Mouse (Mus musculus) CH12.LX (cell line): ENCODE measurements around the gene Tldc1. TPM values are rescaled to one million over a fixed set of nuclear protein-coding genes. Genes with fewer than 3 reads are reported as not detected.

ENCODE experiments used
- DNase-seq: peaks from one replicate; pipeline ENCODE4 v3.0.0-alpha.2; 2013; ENCODE audit errors: extremely low read depth
- H3K27ac ChIP-seq: 2 replicates; pipeline ENCODE4 v1.5.1; 2012; ENCODE audit warnings: low read depth, mild to moderate bottlenecking, control low read depth, moderate library complexity; ENCODE audit not compliant: insufficient read depth
- H3K27me3 ChIP-seq: replicated peaks from 2 replicates; pipeline ENCODE3; 2012; ENCODE audit warnings: inconsistent platforms
- H3K36me3 ChIP-seq, 2 experiments: replicated peaks in 1 of 2; 2 replicates each; pipeline versions ENCODE3 to v1.6.1; 2012; ENCODE audit warnings: inconsistent platforms in 1 of 2, low read length in 1 of 2, mild to moderate bottlenecking in 1 of 2, mixed read lengths in 1 of 2, moderate library complexity in 1 of 2; ENCODE audit not compliant: control insufficient read depth in 1 of 2, insufficient read depth in 1 of 2
- H3K4me1 ChIP-seq, 2 experiments: 2 replicates each; pipeline ENCODE4 v1.6.1; 2012; ENCODE audit warnings: inconsistent platforms in 1 of 2, moderate library complexity in 1 of 2; ENCODE audit not compliant: insufficient read depth in 2 of 2, control insufficient read depth in 1 of 2
- H3K4me2 ChIP-seq: 2 replicates; pipeline ENCODE4 v1.6.1; 2012; ENCODE audit warnings: low read depth, mild to moderate bottlenecking, control low read depth; ENCODE audit not compliant: poor library complexity, insufficient read depth, severe bottlenecking
- H3K4me3 ChIP-seq, 3 experiments: fragments of 150-350 bp in 1 of 3; sonication (generic) in 1 of 3; replicated peaks in 1 of 3; 2 replicates each; pipeline versions ENCODE3 to v1.5.1; 2011 to 2012; ENCODE audit warnings: low read depth in 2 of 3, low read length in 2 of 3, mild to moderate bottlenecking in 2 of 3, moderate library complexity in 2 of 3, control low read depth in 1 of 3, improper control_type of control experiment in 1 of 3, inconsistent platforms in 1 of 3, mixed read lengths in 1 of 3; ENCODE audit not compliant: poor library complexity in 1 of 3
- H3K79me2 ChIP-seq: replicated peaks from 2 replicates; pipeline ENCODE4 v1.6.1; 2012; ENCODE audit warnings: mild to moderate bottlenecking, moderate library complexity; ENCODE audit not compliant: control insufficient read depth, poor library complexity, insufficient read depth, severe bottlenecking; ENCODE audit errors: extremely low read depth
- H3K9ac ChIP-seq: 2 replicates; pipeline ENCODE4 v1.6.1; 2012; ENCODE audit warnings: low read depth, mild to moderate bottlenecking, control low read depth, moderate library complexity; ENCODE audit not compliant: insufficient read depth
- H3K9me3 ChIP-seq: replicated peaks from 2 replicates; pipeline ENCODE3; 2012; ENCODE audit warnings: low read length, inconsistent platforms, mixed read lengths
- CHD1 ChIP-seq: IDR thresholded peaks from 2 replicates; pipeline ENCODE4 v1.6.1; 2012; ENCODE audit warnings: low read depth, low read length, improper control_type of control experiment, inconsistent platforms
- ELF1 ChIP-seq: IDR thresholded peaks from 2 replicates; pipeline ENCODE4 v1.6.1; 2014; ENCODE audit warnings: low read depth, mild to moderate bottlenecking, inconsistent platforms, low read length, improper control_type of control experiment
- ETS1 ChIP-seq: conservative IDR thresholded peaks from 2 replicates; pipeline ENCODE4 v1.6.1; 2012; ENCODE audit warnings: low read depth, mild to moderate bottlenecking, inconsistent platforms, low read length, improper control_type of control experiment, moderate library complexity
- GABPA ChIP-seq: IDR thresholded peaks from 2 replicates; pipeline ENCODE4 v1.6.1; 2012; ENCODE audit warnings: low read depth, low read length, improper control_type of control experiment, inconsistent platforms; ENCODE audit not compliant: insufficient replicate concordance
- HCFC1 ChIP-seq: IDR thresholded peaks from 2 replicates; pipeline ENCODE4 v1.6.1; 2012; ENCODE audit warnings: low read depth, mild to moderate bottlenecking, inconsistent platforms, low read length, improper control_type of control experiment
- IRF4 ChIP-seq: IDR thresholded peaks from 2 replicates; pipeline ENCODE4 v1.6.1; 2014; ENCODE audit warnings: low read depth, mild to moderate bottlenecking, inconsistent platforms, low read length, improper control_type of control experiment
- MAFK ChIP-seq: IDR thresholded peaks from 2 replicates; pipeline ENCODE4 v1.6.1; 2011; ENCODE audit warnings: low read length, improper control_type of control experiment; ENCODE audit not compliant: insufficient replicate concordance
- MAX ChIP-seq: IDR thresholded peaks from 2 replicates; pipeline ENCODE4 v1.6.1; 2011; ENCODE audit warnings: low read length, improper control_type of control experiment
- MEF2A ChIP-seq: IDR thresholded peaks from 2 replicates; pipeline ENCODE4 v1.6.1; 2014; ENCODE audit warnings: low read depth, mild to moderate bottlenecking, inconsistent platforms, low read length, improper control_type of control experiment, borderline replicate concordance
- MYC ChIP-seq: IDR thresholded peaks from 2 replicates; pipeline ENCODE4 v1.6.1; 2011; ENCODE audit warnings: low read depth, mild to moderate bottlenecking, improper control_type of control experiment, low read length
- NRF1 ChIP-seq: IDR thresholded peaks from 2 replicates; pipeline ENCODE4 v1.6.1; 2014; ENCODE audit warnings: low read depth, mild to moderate bottlenecking, inconsistent platforms, low read length, improper control_type of control experiment, moderate library complexity
- POLR2AphosphoS2 ChIP-seq: IDR thresholded peaks from 2 replicates; pipeline ENCODE4 v1.6.1; 2011; ENCODE audit warnings: low read depth, low read length, improper control_type of control experiment
- RAD21 ChIP-seq: IDR thresholded peaks from 2 replicates; pipeline ENCODE4 v1.6.1; 2011; ENCODE audit warnings: low read depth, mild to moderate bottlenecking, low read length, improper control_type of control experiment, moderate library complexity
- RCOR1 ChIP-seq: conservative IDR thresholded peaks from 2 replicates; pipeline ENCODE4 v1.6.1; 2012; ENCODE audit warnings: low read depth, mild to moderate bottlenecking, inconsistent platforms, low read length, improper control_type of control experiment
- SIN3A ChIP-seq: IDR thresholded peaks from 2 replicates; pipeline ENCODE4 v1.6.1; 2012; ENCODE audit warnings: low read length, improper control_type of control experiment, inconsistent platforms
- SMC3 ChIP-seq: IDR thresholded peaks from 2 replicates; pipeline ENCODE4 v1.6.1; 2011; ENCODE audit warnings: low read depth, low read length, improper control_type of control experiment
- TCF12 ChIP-seq: IDR thresholded peaks from 2 replicates; pipeline ENCODE4 v1.6.1; 2014; ENCODE audit warnings: low read depth, mild to moderate bottlenecking, inconsistent platforms, low read length, improper control_type of control experiment
- UBTF ChIP-seq: IDR thresholded peaks from 2 replicates; pipeline ENCODE4 v1.6.1; 2012; ENCODE audit warnings: low read depth, mild to moderate bottlenecking, inconsistent platforms, low read length, improper control_type of control experiment, moderate library complexity
- USF1 ChIP-seq: IDR thresholded peaks from 2 replicates; pipeline ENCODE4 v1.6.1; 2014; ENCODE audit warnings: low read depth, mild to moderate bottlenecking, inconsistent platforms, low read length, improper control_type of control experiment
- ZC3H11A ChIP-seq: IDR thresholded peaks from 2 replicates; pipeline ENCODE4 v1.6.1; 2012; ENCODE audit warnings: low read depth, mild to moderate bottlenecking, inconsistent platforms, low read length, improper control_type of control experiment
- ZNF384 ChIP-seq: IDR thresholded peaks from 2 replicates; pipeline ENCODE4 v1.6.1; 2012; ENCODE audit warnings: low read depth, low read length, improper control_type of control experiment, inconsistent platforms
- dilution Hi-C: fragments of 300-500 bp; cut with MboI; formaldehyde crosslinking; loops from 2 replicates; pipeline ENCODE4 v1.14.3; 2020; ENCODE audit warnings: low sequenced_read_pairs; ENCODE audit not compliant: extremely low pct_unique_long_range_greater_than_20kb, extremely low pct_ligation_motif_present
- in situ Hi-C: fragments of 300-500 bp; cut with MboI; formaldehyde crosslinking; loops from 3 replicates; pipeline ENCODE4 v1.14.3; 2019; ENCODE audit warnings: low sequenced_read_pairs, low pct_ligation_motif_present, low pct_unique_long_range_greater_than_20kb, mixed read lengths
- polyA plus RNA-seq: library from polyadenylated mRNA; unstranded; fragments of >175 nt; gene quantifications from 2 replicates; pipeline ENCODE4 v1.2.1, GENCODE M21; 2012; ENCODE audit warnings: low read depth; ENCODE audit not compliant: insufficient read length
- total RNA-seq, 2 experiments: library from RNA; depleted of rRNA; stranded (reverse); fragments of 300-350 nt in 1 of 2; fragments of >200 nt in 1 of 2; gene quantifications; 2 replicates each; pipeline ENCODE4 v1.2.3; 2012 to 2014

Gene Tldc1
- total and polyA plus RNA-seq, 3 experiments: 3.8 to 10.4 (median 7.7) TPM

- dilution Hi-C loops (no loop called here), in situ Hi-C loops (no loop called here)
- no peak for DNase-seq
- Histone ChIP-seq H3K4me1 (peaks cover 14 to 35% of the 10 kb centered on the region in 2 experiments), H3K36me3 (peaks cover 0 to 74% of the 10 kb centered on the region in 2 experiments), H3K4me3 (no peak overlapping the region), H3K9ac (no peak overlapping the region), H3K9me3 (peaks cover 2% of the 10 kb centered on the region), H3K4me2 (no peak overlapping the region), H3K27me3 (no peaks in the 10 kb centered on the region), H3K27ac (no peak overlapping the region), H3K79me2 (no peaks in the 10 kb centered on the region)
- no peak for TF ChIP-seq CHD1
- no peak for TF ChIP-seq ELF1
Measured at GRCm38 (mm10) chr8:119823278-119823677, 45.1 kb upstream of the Tldc1 start.

GRCm38 (mm10) chr8:119821691-119822090, 43.5 kb upstream of the Tldc1 start:
- dilution Hi-C loops: no loop called here

GRCm38 (mm10) chr8:119819976-119820375, 41.8 kb upstream of the Tldc1 start:
- Histone ChIP-seq H3K9ac (no peak overlapping the region), H3K27me3 (no peaks in the 10 kb centered on the region), H3K4me2 (no peak overlapping the region), H3K9me3 (peaks cover 4% of the 10 kb centered on the region), H3K79me2 (no peaks in the 10 kb centered on the region), H3K27ac (no peak overlapping the region), H3K4me3 (no peak overlapping the region), H3K4me1 (peaks cover 0 to 23% of the 10 kb centered on the region in 2 experiments; a peak in 3 of 4 replicates), H3K36me3 (peaks cover 0 to 85% of the 10 kb centered on the region in 2 experiments)
- in situ Hi-C loops (no loop called here), dilution Hi-C loops (no loop called here)
- TF ChIP-seq RAD21: no peak
- TF ChIP-seq TCF12: no peak
- TF ChIP-seq RCOR1: no peak
- no peak for TF ChIP-seq ZC3H11A
- TF ChIP-seq MEF2A: no peak
- TF ChIP-seq SIN3A: no peak
- no peak for TF ChIP-seq IRF4
- TF ChIP-seq MAFK: no peak
- TF ChIP-seq UBTF: no peak
- TF ChIP-seq MYC: no peak
- TF ChIP-seq ETS1: no peak
- no peak for DNase-seq

More at GRCm38 (mm10) chr8:119821691-119822090, 43.5 kb upstream of the Tldc1 start:
- no peak overlapping the region for H3K4me3 ChIP-seq
- no peak overlapping the region for H3K27ac ChIP-seq
- peaks cover 2% of the 10 kb centered on the region for H3K9me3 ChIP-seq
- no peaks in the 10 kb centered on the region for H3K79me2 ChIP-seq
- no peak overlapping the region for H3K9ac ChIP-seq
- in situ Hi-C loops: no loop called here
- H3K36me3 ChIP-seq: peaks cover 0 to 81% of the 10 kb centered on the region in 2 experiments
- no peaks in the 10 kb centered on the region for H3K27me3 ChIP-seq
- no peak overlapping the region for H3K4me2 ChIP-seq
- peaks cover 8 to 32% of the 10 kb centered on the region in 2 experiments for H3K4me1 ChIP-seq
- DNase-seq: no peak
- TF ChIP-seq NRF1: no peak
- no peak for TF ChIP-seq SMC3
- TF ChIP-seq POLR2AphosphoS2: no peak
- no peak for TF ChIP-seq ZNF384
- no peak for TF ChIP-seq MAFK
- TF ChIP-seq SIN3A: no peak
- TF ChIP-seq ETS1: no peak
- no peak for TF ChIP-seq RCOR1
- no peak for TF ChIP-seq ZC3H11A
- no peak for TF ChIP-seq USF1
- no peak for TF ChIP-seq MAX
- TF ChIP-seq GABPA: no peak
- no peak for TF ChIP-seq HCFC1
